Mouse (Mus musculus): ENCODE measurements around the gene Aatf. TPM values are rescaled to one million over a fixed set of nuclear protein-coding genes. Genes with fewer than 3 reads are reported as not detected.

The Aatf gene
- 39.7 TPM for polyA plus RNA-seq (2014; fragmentation: Illumina TruSeq; extraction: RNeasy Lipid Tissue Mini Kit (QIAGEN cat#74804))

GRCm38 (mm10) chr11:84513171-84514116 is at the start of gene Aatf:
TSS of gene Aatf (minus strand) at chr11:84513522.

DNA sequence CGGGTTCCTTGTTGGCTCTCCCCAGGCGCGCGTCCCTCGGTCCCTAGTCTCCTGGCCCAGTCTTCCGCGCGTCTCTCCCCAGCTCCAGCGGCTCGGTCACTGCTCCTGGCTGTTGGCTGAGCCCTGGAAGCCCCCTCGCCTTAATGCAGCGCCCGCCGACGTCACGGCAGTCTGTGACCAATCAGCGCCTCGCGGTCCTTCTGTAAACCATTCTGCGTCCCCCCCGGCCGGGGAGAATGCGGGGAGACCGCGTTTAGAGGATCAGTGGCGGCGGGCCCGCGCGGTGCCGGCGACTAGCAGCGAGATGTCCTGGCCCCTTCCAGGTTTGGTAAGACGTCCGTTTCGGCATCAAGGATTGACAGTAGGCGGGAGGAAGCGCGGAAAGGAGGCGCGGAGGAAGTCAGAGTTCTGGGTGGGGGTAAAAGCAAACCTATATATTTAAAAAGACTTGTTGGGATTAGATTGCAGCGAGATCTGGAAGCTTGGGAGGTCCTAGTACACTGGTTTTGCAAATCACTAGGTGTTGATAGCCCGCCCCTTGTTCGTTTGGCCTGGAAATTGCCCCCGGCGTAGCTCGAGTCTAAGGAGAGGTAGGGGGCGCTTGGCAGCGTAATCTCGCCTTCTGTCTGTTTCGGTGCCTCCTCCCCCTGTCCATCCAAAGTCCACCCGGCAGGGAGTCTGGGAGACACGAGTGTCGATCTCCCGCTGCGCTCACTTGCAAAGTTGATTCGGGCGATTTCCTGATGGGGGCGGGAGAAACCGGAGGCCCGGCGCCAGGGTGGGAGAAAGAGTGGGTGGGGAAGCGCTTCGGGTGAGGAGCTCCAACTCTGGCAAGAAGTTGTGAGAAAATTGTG is 12.3 kb upstream of the Aatf start, which contains the start of gene Lhx1:
Gene Lhx1 (minus strand): TSS at position 115 of the 854 bp plus-strand sequence.

Other genes starting within 250 kb of the Aatf start
- not detected for gene Lhx1, start 12.0 kb upstream of the Aatf start, polyA plus RNA-seq (2014; fragmentation: Illumina TruSeq; extraction: RNeasy Lipid Tissue Mini Kit (QIAGEN cat#74804))